In genomic region chr1:72867346-72867745, GRCm38 (mm10) we compare ENCODE assay signal across 19 mouse cellular contexts. TPM values are rescaled to one million over a fixed set of nuclear protein-coding genes. Genes with fewer than 3 reads are reported as not detected.
A peak's percentile ranks its signal among the peaks of the same experiment; 100 is the strongest.
DNase-seq lines count a peak whose midpoint lies in the region; ATAC-seq lines count a peak whose summit lies in the region.
"Had no signal": no experiment of that assay in that cellular context is flagged by ENCODE, and none has a peak within 500 bp of the region (broad histone marks: within the 10 kb centered on the region; RNA-seq: fewer than 3 reads in every experiment).

No protein-coding gene starts in this region.

- no peak overlapping the region for H3K4me3 ChIP-seq in heart, embryonic 16.5 days (ENCODE audit: low read length)
- no peak overlapping the region for H3K4me3 ChIP-seq in midbrain, embryonic 12.5 days
- H3K4me3 ChIP-seq in midbrain, embryonic 15.5 days, result no peak overlapping the region
- H3K4me3 ChIP-seq in neural tube, embryonic 14.5 days (ENCODE audit: low read depth, low read length), result no peak overlapping the region
- H3K4me3 ChIP-seq: forebrain, embryonic 13.5 days; hindbrain, embryonic 15.5 days; kidney, embryonic 15.5 days; layer of hippocampus, adult 2 months; limb, embryonic 12.5 days had no signal

- ATAC-seq in heart, embryonic 16.5 days (replicated peaks; ENCODE audit: extremely low read depth, insufficient read depth, low FRiP score), result no peak
- ATAC-seq in midbrain, embryonic 12.5 days (ENCODE audit: low FRiP score, low read depth), result no peak
- ATAC-seq in midbrain, embryonic 15.5 days (replicated peaks), result no peak
- no peak for ATAC-seq in neural tube, embryonic 14.5 days (ENCODE audit: low read depth)
- ATAC-seq: forebrain, embryonic 13.5 days; lung, postnatal 0 days; Patski had no signal

- H3K27ac ChIP-seq in heart, embryonic 16.5 days (ENCODE audit: low read length), result no peak overlapping the region
- no peak overlapping the region for H3K27ac ChIP-seq in midbrain, embryonic 12.5 days (replicated peaks)
- H3K27ac ChIP-seq in midbrain, embryonic 15.5 days, result no peak overlapping the region
- H3K27ac ChIP-seq in neural tube, embryonic 14.5 days (ENCODE audit: low read depth, low read length), result 0 out of 2 replicates have a peak overlapping the region, but pooled peaks have one; percentile 4
- H3K27ac ChIP-seq: forebrain, embryonic 13.5 days; hindbrain, embryonic 15.5 days; kidney, embryonic 15.5 days; layer of hippocampus, adult 2 months; limb, embryonic 12.5 days; liver, embryonic 14.5 days had no signal

- H3K4me2 ChIP-seq in heart, embryonic 16.5 days (ENCODE audit: low read depth, low read length), result no peak overlapping the region
- no peak overlapping the region for H3K4me2 ChIP-seq in midbrain, embryonic 12.5 days (replicated peaks)
- H3K4me2 ChIP-seq in midbrain, embryonic 15.5 days, result no peak overlapping the region
- peak overlapping the region; percentile 2; the same call in 1 of the 2 replicates for H3K4me2 ChIP-seq in neural tube, embryonic 14.5 days (ENCODE audit: low read depth, low read length)
- H3K4me2 ChIP-seq: forebrain, embryonic 13.5 days; hindbrain, embryonic 15.5 days; kidney, embryonic 15.5 days; limb, embryonic 12.5 days had no signal

- H3K4me1 ChIP-seq in heart, embryonic 16.5 days (ENCODE audit: control insufficient read depth, insufficient read depth, low read length), result peaks cover 22% of the 10 kb centered on the region
- H3K4me1 ChIP-seq in midbrain, embryonic 12.5 days, result peaks cover 42% of the 10 kb centered on the region
- peaks cover 33% of the 10 kb centered on the region for H3K4me1 ChIP-seq in midbrain, embryonic 15.5 days
- H3K4me1 ChIP-seq in neural tube, embryonic 14.5 days (ENCODE audit: control insufficient read depth, insufficient read depth, low read length), result 0 out of 2 replicates have a peak, but pooled peaks cover 6% of the 10 kb centered on the region

- no peaks in the 10 kb centered on the region for H3K27me3 ChIP-seq in heart, embryonic 16.5 days (ENCODE audit: control insufficient read depth, insufficient read depth, low read length)
- peaks cover 11% of the 10 kb centered on the region; the same call in 1 of the 2 replicates for H3K27me3 ChIP-seq in midbrain, embryonic 12.5 days
- H3K27me3 ChIP-seq in midbrain, embryonic 15.5 days (replicated peaks), result no peaks in the 10 kb centered on the region
- H3K27me3 ChIP-seq in neural tube, embryonic 14.5 days (ENCODE audit: control insufficient read depth, insufficient read depth, low read length), result no peaks in the 10 kb centered on the region
- H3K27me3 ChIP-seq: forebrain, embryonic 13.5 days; kidney, embryonic 15.5 days; Patski had no signal

- DNase-seq in cerebellum, adult 9-11 months, result peak; percentile 28
- DNase-seq in cerebellum, postnatal 25 days, result no peak
- no peak for DNase-seq in heart, postnatal 14 days
- DNase-seq in B cell, adult 2 months, result no peak
- DNase-seq: cerebellum, adult 11 months; right cerebral cortex, postnatal 4 days had no signal

- H3K9me3 ChIP-seq in heart, embryonic 16.5 days (replicated peaks; ENCODE audit: control insufficient read depth, low read length), result no peaks in the 10 kb centered on the region
- H3K9me3 ChIP-seq in midbrain, embryonic 12.5 days, result no peaks in the 10 kb centered on the region
- H3K9me3 ChIP-seq in midbrain, embryonic 15.5 days, result no peaks in the 10 kb centered on the region
- no peaks in the 10 kb centered on the region for H3K9me3 ChIP-seq in neural tube, embryonic 14.5 days (ENCODE audit: control insufficient read depth, low read length)
- H3K9me3 ChIP-seq: forebrain, embryonic 13.5 days; hindbrain, embryonic 15.5 days; kidney, embryonic 15.5 days; limb, embryonic 12.5 days had no signal

- intact Hi-C loops in heart, postnatal 14 days (cut with DNase I), result loop anchor here (2.0 to 5.0 kb wide), 2 partner anchors 407 to 870 kb away; no protein-coding TSS in a partner anchor

- 8% methylated on average over 1 of the region's 1 CpGs for WGBS in heart, embryonic 16.5 days
- 45% methylated on average over 1 of the region's 1 CpGs for WGBS in midbrain, embryonic 12.5 days
- WGBS in midbrain, embryonic 15.5 days, result 42% methylated on average over 1 of the region's 1 CpGs
- WGBS in neural tube, embryonic 14.5 days, result 26% methylated on average over 1 of the region's 1 CpGs

- 0 out of 2 replicates have a peak overlapping the region, but pooled peaks have one; percentile 3 for H3K9ac ChIP-seq in heart, embryonic 16.5 days (ENCODE audit: low read length)
- H3K9ac ChIP-seq in midbrain, embryonic 12.5 days (replicated peaks), result 0 out of 2 replicates have a peak overlapping the region, but pooled peaks have one; percentile 4
- no peak overlapping the region for H3K9ac ChIP-seq in midbrain, embryonic 15.5 days
- no peak overlapping the region for H3K9ac ChIP-seq in neural tube, embryonic 14.5 days (replicated peaks; ENCODE audit: low read depth, low read length)
- H3K9ac ChIP-seq: forebrain, embryonic 13.5 days; hindbrain, embryonic 15.5 days; kidney, embryonic 15.5 days; limb, embryonic 12.5 days; liver, embryonic 14.5 days had no signal

- peaks cover 4% of the 10 kb centered on the region; the same call in 1 of the 2 replicates for H3K36me3 ChIP-seq in heart, embryonic 16.5 days (ENCODE audit: control insufficient read depth, insufficient read depth)
- 0 out of 2 replicates have a peak, but pooled peaks cover 4% of the 10 kb centered on the region for H3K36me3 ChIP-seq in midbrain, embryonic 12.5 days
- no peaks in the 10 kb centered on the region for H3K36me3 ChIP-seq in midbrain, embryonic 15.5 days (replicated peaks)
- H3K36me3 ChIP-seq in neural tube, embryonic 14.5 days (ENCODE audit: control insufficient read depth, insufficient read depth, low read length), result no peaks in the 10 kb centered on the region
- H3K36me3 ChIP-seq: hindbrain, embryonic 15.5 days had no signal

RNA-seq across cellular contexts. Expression of gene Igfbp5, which starts 7.3 kb away (rescaled TPM):
- 65.1 and 69.0 TPM in 2 replicates for polyA plus RNA-seq in heart, embryonic 16.5 days (2015; fragmentation: Nextera tagmentation; extraction: Ambion mirVana)
- total RNA-seq in heart, postnatal 14 days (2021), result 100 to 1,000 TPM; 139 to 161 TPM
- polyA plus RNA-seq in midbrain, embryonic 12.5 days (2016; fragmentation: Nextera tagmentation; extraction: Ambion mirVana), result 31.1 and 41.2 TPM in 2 replicates
- 38.4 and 39.6 TPM in 2 replicates for polyA plus RNA-seq in midbrain, embryonic 15.5 days (2015; fragmentation: Nextera tagmentation; extraction: Ambion mirVana)
- polyA plus RNA-seq in neural tube, embryonic 14.5 days (2014; fragmentation: Nextera tagmentation; extraction: Ambion mirVana), result 85.0 and 112 TPM in 2 replicates

RNA-seq across cellular contexts. Expression of gene Igfbp2, which starts 43.0 kb away (rescaled TPM):
- polyA plus RNA-seq in heart, embryonic 16.5 days (2015; fragmentation: Nextera tagmentation; extraction: Ambion mirVana), result 43.3 and 58.6 TPM in 2 replicates
- 1 to 10 TPM; 1.1 to 1.3 TPM for total RNA-seq in heart, postnatal 14 days (2021)
- 548 and 637 TPM in 2 replicates for polyA plus RNA-seq in midbrain, embryonic 12.5 days (2016; fragmentation: Nextera tagmentation; extraction: Ambion mirVana)
- polyA plus RNA-seq in midbrain, embryonic 15.5 days (2015; fragmentation: Nextera tagmentation; extraction: Ambion mirVana), result 329 and 430 TPM in 2 replicates
- polyA plus RNA-seq in neural tube, embryonic 14.5 days (2014; fragmentation: Nextera tagmentation; extraction: Ambion mirVana), result 163 and 379 TPM in 2 replicates
- total RNA-seq: megakaryocyte, adult 5-6 weeks had no signal

Comparison
In these comparisons a context has a peak if more than half of its experiments do, and no peak if none do; other contexts are left out.
1. H3K9ac ChIP-seq: peak in heart, embryonic 16.5 days (single experiment) and midbrain, embryonic 12.5 days (single experiment); none in midbrain, embryonic 15.5 days (single experiment) and neural tube, embryonic 14.5 days (single experiment).